Mouse (Mus musculus) intestine, embryonic 15.5 days (tissue): ENCODE measurements around the gene Herc1. TPM values are rescaled to one million over a fixed set of nuclear protein-coding genes. Genes with fewer than 3 reads are reported as not detected.
A peak's percentile ranks its signal among the peaks of the same experiment; 100 is the strongest.

Experiments
- ATAC-seq: fragments of 200-750 bp; cut with Nextera tagmentation; 2 replicates; pipeline ENCODE4 v1.8.0; 2017; ENCODE audit warnings: moderate TSS enrichment, moderate library complexity
- H3K27ac ChIP-seq: fragments of 300-500 bp; sonication (generic); 2 replicates; pipeline ENCODE4 v1.5.1; 2015; ENCODE audit warnings: mild to moderate bottlenecking, inconsistent platforms
- H3K27me3 ChIP-seq: fragments of 300-500 bp; sonication (generic); replicated peaks from 2 replicates; pipeline ENCODE4 v1.6.1; 2015; ENCODE audit warnings: inconsistent platforms
- H3K36me3 ChIP-seq: fragments of 300-500 bp; sonication (generic); 2 replicates; pipeline ENCODE4 v1.6.1; 2015; ENCODE audit warnings: inconsistent platforms
- H3K4me1 ChIP-seq: fragments of 300-500 bp; sonication (generic); replicated peaks from 2 replicates; pipeline ENCODE4 v1.6.1; 2015; ENCODE audit warnings: inconsistent platforms
- H3K4me2 ChIP-seq: fragments of 300-500 bp; sonication (generic); replicated peaks from 2 replicates; pipeline ENCODE4 v1.6.1; 2015; ENCODE audit warnings: mild to moderate bottlenecking, inconsistent platforms
- H3K4me3 ChIP-seq: fragments of 300-500 bp; sonication (generic); replicated peaks from 2 replicates; pipeline ENCODE4 v1.5.1; 2015; ENCODE audit warnings: inconsistent platforms
- H3K9ac ChIP-seq: fragments of 300-500 bp; sonication (generic); 2 replicates; pipeline ENCODE4 v1.6.1; 2015; ENCODE audit warnings: inconsistent platforms
- H3K9me3 ChIP-seq: fragments of 300-500 bp; sonication (generic); 2 replicates; pipeline ENCODE4 v1.6.1; 2016; ENCODE audit warnings: inconsistent platforms
- WGBS: fragments of 180-500 bp; shearing (Covaris S2); methylation state at CpG from one replicate; pipeline ENCODE4 v1.1.7; 2015; 5-methylcytosine and 5-hydroxymethylcytosine counted together
- polyA plus RNA-seq: library from polyadenylated mRNA; unstranded; fragments of >200 nt; fragmentation: Nextera tagmentation; extraction: Ambion mirVana; gene quantifications from 2 replicates; pipeline ENCODE4 v1.2.1, GENCODE M21; 2015

Gene Herc1
- 16.6 and 18.0 TPM in 2 replicates for polyA plus RNA-seq

DNA sequence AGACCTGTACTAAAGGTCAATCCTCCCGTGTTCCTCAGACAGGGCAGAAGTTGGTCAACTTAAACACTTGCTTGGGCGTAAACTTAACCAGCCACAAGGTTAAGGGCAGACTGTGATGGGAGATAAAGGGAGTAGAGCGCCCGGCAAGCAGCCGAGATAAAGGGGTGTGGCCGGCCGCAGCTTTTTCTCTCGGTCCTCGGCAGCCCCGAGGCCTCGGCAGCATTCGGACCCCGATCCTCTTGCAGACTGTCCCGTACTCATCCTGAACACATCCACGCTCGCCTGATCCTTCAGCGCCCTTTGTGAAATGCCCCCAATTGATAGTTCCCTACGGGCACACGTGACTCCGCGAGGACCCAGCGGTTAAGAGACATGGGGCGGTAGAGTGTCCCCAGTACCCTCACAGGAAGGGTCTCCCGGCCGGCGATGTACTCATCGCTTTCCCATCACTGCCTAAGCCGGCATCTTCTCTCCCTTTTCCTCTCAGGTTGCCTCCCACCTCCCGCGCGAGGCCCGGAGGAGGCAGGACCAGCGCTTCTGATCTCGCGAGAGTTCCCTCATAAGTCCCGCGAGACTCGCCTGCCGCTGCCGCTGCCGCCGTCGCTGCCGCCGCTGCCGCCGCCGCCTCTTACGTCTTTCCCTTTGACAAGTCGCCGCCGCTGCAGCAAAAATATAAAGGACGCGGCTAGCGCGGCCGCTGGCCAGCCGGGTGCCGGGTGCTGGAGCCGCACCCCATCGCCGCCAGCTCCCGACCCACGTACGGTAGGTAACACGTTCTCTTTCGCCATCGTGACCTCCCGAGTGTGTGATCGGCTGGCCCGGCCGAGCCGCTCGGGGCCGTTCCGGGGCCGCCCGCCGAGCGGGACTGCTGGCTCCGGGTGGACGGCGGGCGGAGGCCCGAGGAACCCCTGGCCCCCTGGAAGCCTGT, at the start of gene Herc1:
Herc1 (plus strand) TSS at position 591 of the 928 bp plus-strand sequence.
- WGBS = under 1% methylated on average over 85 of the region's 85 CpGs
- peak; percentile 94 for ATAC-seq
- H3K36me3 ChIP-seq = no peaks in the 10 kb centered on the region

GRCm38 (mm10) chr9:66304320-66305090, 45.7 kb upstream of the Herc1 start:
- H3K27ac ChIP-seq = no peak overlapping the region
- peak overlapping the region; percentile 59; the same call in 1 of the 2 replicates for H3K4me2 ChIP-seq
- H3K4me3 ChIP-seq = no peak overlapping the region

More for the DNA sequence above, at the start of gene Herc1:
- peak within 1 kb of the TSS; percentile 72 for H3K4me2 ChIP-seq
- H3K27ac ChIP-seq = peak within 1 kb of the TSS; percentile 94
- peak within 1 kb of the TSS; percentile 94 for H3K9ac ChIP-seq
- peaks cover 3% of the 10 kb centered on the region; the same call in 1 of the 2 replicates for H3K4me1 ChIP-seq
- H3K27me3 ChIP-seq = no peaks in the 10 kb centered on the region
- H3K9me3 ChIP-seq = no peaks in the 10 kb centered on the region
- peak within 1 kb of the TSS; percentile 97 for H3K4me3 ChIP-seq

GRCm38 (mm10) chr9:66305121-66306112, 44.8 kb upstream of the Herc1 start:
- no peak for ATAC-seq
- 44% methylated on average over 25 of the region's 25 CpGs for WGBS
- H3K4me2 ChIP-seq = peak overlapping the region; percentile 59
- peak overlapping the region; percentile 9; the same call in 1 of the 2 replicates for H3K27ac ChIP-seq
- H3K4me1 ChIP-seq = peaks cover 5% of the 10 kb centered on the region; the same call in 1 of the 2 replicates
- H3K9me3 ChIP-seq = no peaks in the 10 kb centered on the region
- H3K27me3 ChIP-seq = no peaks in the 10 kb centered on the region
- no peaks in the 10 kb centered on the region for H3K36me3 ChIP-seq
- H3K4me3 ChIP-seq = peak overlapping the region; percentile 26
- 0 out of 2 replicates have a peak overlapping the region, but pooled peaks have one; percentile 4 for H3K9ac ChIP-seq

More at GRCm38 (mm10) chr9:66304320-66305090, 45.7 kb upstream of the Herc1 start:
- Histone ChIP-seq H3K4me1 (peaks cover 5% of the 10 kb centered on the region; the same call in 1 of the 2 replicates), H3K9ac (no peak overlapping the region), H3K9me3 (no peaks in the 10 kb centered on the region), H3K36me3 (no peaks in the 10 kb centered on the region), H3K27me3 (no peaks in the 10 kb centered on the region)
- no peak for ATAC-seq
- 87% methylated on average over 3 of the region's 3 CpGs for WGBS

DNA sequence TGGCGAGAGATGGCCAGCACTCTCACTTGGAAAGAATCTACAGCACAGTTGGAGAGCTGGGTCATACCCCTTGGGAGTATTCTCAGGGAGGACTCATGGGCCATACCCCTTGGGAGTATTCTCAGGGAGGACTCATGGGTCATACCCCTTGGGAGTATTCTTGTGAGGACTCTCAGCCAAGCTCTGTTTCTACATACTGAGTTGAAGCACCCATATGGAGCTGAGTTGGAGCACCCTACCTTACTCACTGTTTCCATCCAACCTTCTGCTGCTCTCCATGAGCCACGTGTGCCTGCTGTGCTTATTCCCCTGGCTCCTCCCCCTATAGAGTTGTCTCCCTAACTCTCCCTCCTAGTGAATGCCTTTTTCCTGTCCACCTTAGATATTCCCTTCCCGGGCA, 43.8 kb upstream of the Herc1 start:
- Histone ChIP-seq H3K36me3 (no peaks in the 10 kb centered on the region), H3K4me1 (peaks cover 5% of the 10 kb centered on the region; the same call in 1 of the 2 replicates), H3K9ac (no peak overlapping the region), H3K9me3 (no peaks in the 10 kb centered on the region), H3K4me3 (no peak overlapping the region), H3K27ac (no peak overlapping the region), H3K27me3 (no peaks in the 10 kb centered on the region), H3K4me2 (no peak overlapping the region)
- WGBS = 75% methylated on average over 3 of the region's 3 CpGs
- ATAC-seq = no peak

DNA sequence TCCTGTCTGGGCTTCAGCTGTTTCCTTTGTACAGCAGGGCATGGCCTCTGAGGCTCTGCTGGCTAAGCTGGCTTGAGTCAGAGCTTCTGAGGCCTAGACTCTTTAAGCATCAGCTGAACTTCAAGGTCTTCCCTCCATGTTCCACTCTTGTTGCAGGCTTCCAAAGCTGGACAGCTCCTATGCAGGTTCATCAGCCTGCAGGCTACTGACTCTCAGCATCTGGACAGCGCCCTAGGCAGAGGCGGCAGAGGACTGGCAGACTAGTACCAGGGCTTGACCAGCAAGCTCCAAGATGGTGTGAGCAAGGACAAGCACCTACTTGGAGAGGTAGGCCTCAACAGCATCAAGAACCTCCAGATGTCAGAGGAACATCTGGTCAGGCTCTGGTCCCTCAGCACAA, 42.9 kb upstream of the Herc1 start:
- Histone ChIP-seq H3K9me3 (no peaks in the 10 kb centered on the region), H3K27ac (no peak overlapping the region), H3K4me2 (no peak overlapping the region), H3K9ac (no peak overlapping the region), H3K36me3 (no peaks in the 10 kb centered on the region), H3K27me3 (no peaks in the 10 kb centered on the region), H3K4me3 (no peak overlapping the region), H3K4me1 (peaks cover 5% of the 10 kb centered on the region; the same call in 1 of the 2 replicates)
- 0 out of 2 replicates have a peak, but pooled peaks have one; percentile 39 for ATAC-seq
- 21% methylated on average over 2 of the region's 2 CpGs for WGBS

- no peak for ATAC-seq
- H3K4me3 ChIP-seq = no peak overlapping the region
- WGBS = 72% methylated on average over 4 of the region's 4 CpGs
- no peak overlapping the region for H3K27ac ChIP-seq
- no peak overlapping the region for H3K4me2 ChIP-seq
- no peaks in the 10 kb centered on the region for H3K36me3 ChIP-seq
- H3K9me3 ChIP-seq = no peaks in the 10 kb centered on the region
- H3K27me3 ChIP-seq = no peaks in the 10 kb centered on the region
- no peak overlapping the region for H3K9ac ChIP-seq
- H3K4me1 ChIP-seq = peaks cover 5% of the 10 kb centered on the region; the same call in 1 of the 2 replicates
These were observed 41.5 kb upstream of the Herc1 start for GRCm38 (mm10) chr9:66308741-66309140.

DNA sequence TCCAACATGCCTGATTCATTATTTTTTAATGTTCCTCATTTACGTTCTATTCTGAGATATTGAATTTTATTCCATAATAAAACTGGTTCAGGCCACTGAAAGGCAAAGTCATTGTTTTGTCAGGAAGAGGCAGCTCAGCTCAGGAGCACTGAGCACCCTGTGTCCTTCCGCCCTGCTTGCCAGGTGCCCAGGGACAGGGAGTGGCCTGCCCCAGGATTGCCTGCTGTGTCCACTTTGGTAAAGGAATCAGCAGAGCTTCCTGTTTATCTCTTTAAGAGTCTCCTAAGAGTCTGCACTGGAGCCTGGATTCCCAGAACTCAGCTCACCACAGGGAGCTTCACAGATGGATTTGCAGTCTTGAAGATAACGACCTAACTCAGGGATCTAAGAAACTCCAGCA, 38.8 kb upstream of the Herc1 start:
- Histone ChIP-seq H3K4me3 (no peak overlapping the region), H3K4me1 (no peaks in the 10 kb centered on the region), H3K36me3 (no peaks in the 10 kb centered on the region), H3K27ac (no peak overlapping the region), H3K9me3 (no peaks in the 10 kb centered on the region), H3K4me2 (no peak overlapping the region), H3K27me3 (no peaks in the 10 kb centered on the region), H3K9ac (no peak overlapping the region)
- ATAC-seq = no peak
- WGBS = 32% methylated on average over 3 of the region's 3 CpGs

GRCm38 (mm10) chr9:66316603-66317002, 33.6 kb upstream of the Herc1 start:
- Histone ChIP-seq H3K4me1 (no peaks in the 10 kb centered on the region), H3K36me3 (no peaks in the 10 kb centered on the region), H3K9ac (no peak overlapping the region), H3K27ac (no peak overlapping the region), H3K4me3 (no peak overlapping the region), H3K27me3 (no peaks in the 10 kb centered on the region), H3K4me2 (no peak overlapping the region), H3K9me3 (no peaks in the 10 kb centered on the region)
- ATAC-seq = no peak
- 80% methylated on average over 2 of the region's 2 CpGs for WGBS

- Histone ChIP-seq H3K27ac (no peak overlapping the region), H3K36me3 (no peaks in the 10 kb centered on the region), H3K4me1 (no peaks in the 10 kb centered on the region), H3K4me3 (no peak overlapping the region), H3K9me3 (no peaks in the 10 kb centered on the region), H3K27me3 (no peaks in the 10 kb centered on the region), H3K9ac (no peak overlapping the region), H3K4me2 (no peak overlapping the region)
- no peak for ATAC-seq
- WGBS = 86% methylated on average over 7 of the region's 7 CpGs
These were observed 28.0 kb upstream of the Herc1 start for GRCm38 (mm10) chr9:66322010-66322931.

DNA sequence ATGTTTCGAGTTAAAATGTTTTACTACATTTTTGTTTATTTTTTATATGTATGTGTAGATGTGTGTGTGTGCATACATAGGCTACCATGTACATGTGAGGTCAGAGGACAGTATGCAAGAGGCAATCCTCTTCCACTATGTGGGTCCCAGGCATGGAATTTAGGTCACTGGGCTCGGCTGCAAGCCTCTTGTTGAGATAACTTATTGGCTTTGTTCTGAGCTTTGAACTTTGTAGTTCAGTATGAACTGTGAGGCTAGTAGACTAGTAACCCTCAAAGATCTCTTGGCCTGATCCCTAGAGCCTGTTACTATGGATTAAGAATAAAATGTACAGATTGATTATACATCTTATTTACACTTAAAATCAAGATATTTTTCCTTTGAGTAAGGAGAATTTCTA, 23.4 kb upstream of the Herc1 start:
- Histone ChIP-seq H3K9me3 (no peaks in the 10 kb centered on the region), H3K9ac (no peak overlapping the region), H3K4me2 (no peak overlapping the region), H3K4me1 (no peaks in the 10 kb centered on the region), H3K27me3 (no peaks in the 10 kb centered on the region), H3K4me3 (no peak overlapping the region), H3K27ac (no peak overlapping the region), H3K36me3 (no peaks in the 10 kb centered on the region)
- 69% methylated on average over 2 of the region's 2 CpGs for WGBS
- ATAC-seq = no peak
